Mouse (Mus musculus) adrenal gland, adult 8-10 months (tissue): ENCODE results near the gene Olfr19. TPM values are rescaled to one million over a fixed set of nuclear protein-coding genes. Genes with fewer than 3 reads are reported as not detected.
"Not testable (repeated sequence)": the region's sequence is repeated elsewhere in the genome, so short reads cannot be mapped to it uniquely, and the experiment has no call there.

Source experiments
- DNase-seq: peaks from one replicate; pipeline ENCODE4 v3.0.0; 2022
- total RNA-seq, 4 experiments: library from RNA; stranded (reverse); gene quantifications; 2 replicates each; pipeline ENCODE4 v1.2.4; 2022

The Olfr19 gene
- total RNA-seq, result not detected

DNA sequence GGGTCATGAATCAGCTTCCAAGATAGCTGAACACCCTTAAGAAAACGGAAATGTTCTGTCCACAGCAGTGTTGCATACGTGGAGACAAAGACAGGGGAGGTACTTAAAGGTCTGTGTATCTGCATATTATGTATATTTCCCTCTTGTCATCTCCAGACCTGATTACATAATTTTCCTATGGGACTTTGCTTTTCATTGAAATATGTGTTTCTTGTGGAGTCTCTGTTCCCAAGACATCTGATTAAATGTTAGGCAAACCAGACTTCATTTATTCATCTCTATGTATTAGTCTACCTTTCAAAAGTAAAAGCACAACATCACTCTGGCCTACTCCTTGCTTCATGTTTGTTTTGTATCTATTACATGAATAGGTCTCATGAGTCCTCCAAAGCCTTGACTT, at the start of gene Olfr19:
Gene Olfr19 (minus strand): TSS at position 101 of the 400 bp plus-strand sequence.
- DNase-seq, result no peak

DNA sequence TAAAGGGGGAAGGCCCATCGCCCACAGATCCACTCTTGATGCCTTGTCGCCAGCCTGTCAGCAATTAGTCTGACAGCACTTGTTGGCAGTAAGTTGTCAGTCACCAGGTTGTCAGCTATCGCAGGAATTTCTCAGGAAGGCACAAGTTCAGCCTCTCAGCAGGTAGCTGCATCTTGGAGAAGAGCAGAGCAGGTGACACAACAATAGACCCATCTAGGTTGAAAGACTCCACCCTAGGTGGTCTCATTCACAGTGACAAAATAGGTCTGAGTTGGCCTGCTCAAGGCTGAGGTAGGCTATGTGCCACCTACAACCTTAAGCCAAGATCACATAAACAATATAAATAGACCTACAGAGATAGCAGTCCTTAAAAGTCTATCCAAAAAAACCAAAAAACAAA, 8.8 kb upstream of the Olfr19 start:
- no peak for DNase-seq

DNA sequence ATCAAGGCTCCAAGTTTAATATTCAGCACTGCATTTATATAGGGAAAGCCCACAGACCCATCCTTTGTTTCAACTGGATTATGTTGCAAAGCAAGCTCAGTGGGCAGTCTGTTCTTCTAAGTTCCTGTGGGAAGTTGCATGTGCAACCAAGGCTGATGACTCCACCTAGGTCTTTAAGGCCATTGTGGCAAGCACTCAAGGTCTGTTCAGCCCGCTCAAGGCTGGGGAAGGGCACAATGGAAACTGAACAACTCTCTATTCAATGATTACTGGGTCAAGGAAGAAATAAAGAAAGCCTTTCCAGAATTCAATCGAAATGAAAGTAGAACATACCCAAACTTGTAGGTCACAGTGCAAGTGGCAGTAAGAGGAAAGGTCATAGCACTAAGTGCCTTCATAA, 7.8 kb upstream of the Olfr19 start:
- DNase-seq, result peak; percentile 71

DNA sequence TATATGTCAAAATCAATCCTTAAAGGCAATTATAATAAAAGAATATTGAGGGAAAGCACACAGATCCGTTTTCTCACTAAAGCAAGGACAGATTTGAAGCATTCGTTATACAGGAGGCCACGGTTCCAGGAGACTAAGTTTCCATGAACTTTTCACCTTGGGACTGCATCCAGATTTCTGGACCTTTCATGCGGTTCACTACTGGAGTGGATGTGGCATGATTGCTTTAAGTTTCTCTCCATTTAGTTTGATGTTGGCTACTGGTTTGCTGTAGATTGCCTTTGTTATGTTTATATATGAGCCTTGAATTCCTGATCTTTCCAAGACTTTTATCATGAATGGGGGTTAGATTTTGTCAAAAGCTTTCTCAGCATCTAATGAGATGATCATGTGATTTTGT, 11.2 kb downstream of the Olfr19 start:
- no peak for DNase-seq

DNA sequence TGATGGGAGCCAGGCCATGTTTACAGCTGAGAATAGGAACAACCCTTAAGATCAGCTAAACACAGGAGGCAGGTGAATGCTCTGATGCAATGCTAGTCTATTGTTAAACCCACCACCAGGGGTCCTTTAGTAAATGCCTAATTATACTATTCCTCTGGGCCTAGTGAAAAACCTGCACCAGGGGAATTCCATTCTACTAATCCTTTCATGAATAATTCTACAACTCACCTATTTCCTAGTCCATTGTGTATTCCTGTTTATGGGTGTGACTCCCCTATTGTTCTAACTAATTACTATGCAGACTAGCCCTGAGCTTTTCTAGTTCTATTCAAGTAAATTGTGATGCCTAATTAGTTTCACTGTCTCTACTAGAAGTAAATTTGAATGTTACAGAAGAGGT, 11.7 kb downstream of the Olfr19 start:
- not testable (repeated sequence) for DNase-seq

DNA sequence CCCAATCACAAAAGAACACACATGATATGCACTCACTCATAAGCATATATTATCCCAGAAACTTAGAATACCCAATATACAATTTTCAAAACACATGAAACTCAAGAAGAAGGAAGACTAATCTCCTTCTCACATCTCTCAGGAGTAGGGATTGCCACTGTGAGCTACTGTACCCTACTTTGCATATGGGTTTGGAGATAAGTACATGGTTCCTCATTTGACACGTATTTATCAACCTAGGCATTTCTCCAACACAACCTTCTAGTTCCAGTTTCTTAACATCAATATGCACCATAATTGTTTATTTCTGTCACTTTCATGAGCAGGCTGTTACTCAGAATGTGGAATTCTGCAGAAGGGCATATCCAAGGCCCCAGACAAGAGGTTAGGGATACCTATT, 31.1 kb downstream of the Olfr19 start:
- DNase-seq, result no peak

DNA sequence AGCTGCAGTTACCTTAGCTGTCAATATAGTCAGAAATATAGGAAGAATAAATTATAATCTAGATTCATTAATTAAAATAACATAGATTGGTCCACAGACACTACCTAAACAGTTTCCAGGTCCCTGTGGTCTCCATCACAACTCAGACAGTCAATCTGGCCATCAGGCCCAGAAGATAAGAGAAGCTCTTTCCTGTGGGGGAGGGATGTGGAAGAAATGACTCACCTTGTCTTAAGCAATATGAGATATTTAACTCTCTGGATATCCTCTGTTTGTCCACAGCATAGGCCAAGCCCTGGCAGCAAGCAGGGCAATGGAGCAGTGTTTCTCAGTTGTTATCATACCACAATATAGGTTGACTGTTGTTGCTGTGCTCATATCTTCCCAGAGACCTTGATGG, 42.5 kb downstream of the Olfr19 start:
- DNase-seq, result no peak

Other genes with a start within 250 kb of the Olfr19 start
- gene Fgd4, start 75.9 kb downstream of the Olfr19 start, total RNA-seq, result 10 to 100 TPM; 15.6 to 18.8 (median 16.9) TPM
- under 1 TPM; 0.25 to 0.94 (median 0.60) TPM for gene Spag6l, start 153.1 kb upstream of the Olfr19 start, total RNA-seq
- not detected for gene Igll1, start 187.6 kb upstream of the Olfr19 start, total RNA-seq
- 10 to 100 TPM; 52.5 to 84.9 (median 68.5) TPM for gene Top3b, start 194.3 kb upstream of the Olfr19 start, total RNA-seq
- under 1 TPM in 2 of 4 experiments, not detected in 2; 0.77 to 0.81 TPM for gene Vpreb1, start 194.4 kb upstream of the Olfr19 start, total RNA-seq
- gene Ppm1f, start 220.1 kb upstream of the Olfr19 start, total RNA-seq, result 10 to 100 TPM; 42.1 to 54.6 (median 43.1) TPM